ENCODE assay signal across 8 mouse cellular contexts in the genomic region with DNA sequence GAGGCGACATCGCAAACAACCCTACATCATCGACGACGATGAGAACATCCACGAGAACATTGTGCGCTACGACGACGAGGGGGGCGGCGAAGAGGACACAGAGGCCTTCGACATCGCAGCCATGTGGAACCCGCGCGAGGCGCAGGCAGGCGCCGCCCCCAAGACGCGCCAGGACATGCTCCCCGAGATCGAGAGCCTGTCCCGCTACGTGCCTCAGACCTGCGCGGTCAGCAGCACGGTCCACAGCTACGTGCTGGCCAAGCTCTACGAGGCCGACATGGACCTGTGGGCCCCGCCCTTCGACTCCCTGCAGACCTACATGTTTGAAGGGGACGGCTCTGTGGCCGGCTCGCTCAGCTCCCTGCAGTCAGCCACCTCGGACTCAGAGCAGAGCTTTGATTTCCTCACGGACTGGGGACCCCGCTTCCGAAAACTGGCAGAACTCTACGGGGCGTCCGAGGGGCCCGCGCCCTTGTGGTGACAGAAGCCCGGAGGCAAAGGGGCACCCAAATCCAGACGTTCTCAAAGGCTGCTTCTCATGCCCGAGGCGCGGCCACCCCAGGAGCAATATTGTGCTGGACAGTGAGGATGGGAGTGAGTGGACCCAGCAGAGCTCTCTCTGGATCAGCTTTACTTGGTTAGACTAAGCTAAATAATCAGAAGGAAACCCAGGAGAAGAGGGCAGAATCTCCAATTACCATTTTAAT.
DNase-seq lines count a peak whose midpoint lies in the region; ATAC-seq and TF ChIP-seq lines count a peak whose summit lies in the region.

No protein-coding gene starts in this region.

- H3K4me1 ChIP-seq in forebrain, embryonic 11.5 days (replicated peaks; ENCODE audit: control insufficient read depth, insufficient read depth, low read length) = 0 out of 2 replicates have a peak, but pooled peaks cover 2% of the 10 kb centered on the region
- no peaks in the 10 kb centered on the region for H3K4me1 ChIP-seq in hindbrain, postnatal 0 days (ENCODE audit: insufficient read depth, low read length)
- H3K4me1 ChIP-seq in liver, embryonic 13.5 days (replicated peaks) = no peaks in the 10 kb centered on the region; the same call in 1 of the 2 replicates

- peak; percentile 88 for ATAC-seq in forebrain, embryonic 11.5 days (replicated peaks; ENCODE audit: low FRiP score)
- ATAC-seq in hindbrain, postnatal 0 days = peak; percentile 78
- ATAC-seq in liver, embryonic 13.5 days (ENCODE audit: low read depth) = no peak

- no peak for TF ChIP-seq CTCF in hindbrain, postnatal 0 days (IDR thresholded peaks at IDR 0.05; ENCODE audit: low read depth)

- H3K4me2 ChIP-seq in forebrain, embryonic 11.5 days (ENCODE audit: low read depth, low read length, severe bottlenecking) = peak overlapping the region; percentile 73
- H3K4me2 ChIP-seq in hindbrain, postnatal 0 days (ENCODE audit: low read depth, low read length) = peak overlapping the region; percentile 59
- H3K4me2 ChIP-seq in liver, embryonic 13.5 days = peak overlapping the region; percentile 56

- H3K36me3 ChIP-seq in forebrain, embryonic 11.5 days (ENCODE audit: control insufficient read depth, insufficient read depth, low read length) = no peaks in the 10 kb centered on the region
- H3K36me3 ChIP-seq in hindbrain, postnatal 0 days (ENCODE audit: insufficient read depth, low read length) = no peaks in the 10 kb centered on the region
- no peaks in the 10 kb centered on the region for H3K36me3 ChIP-seq in liver, embryonic 13.5 days

- peak overlapping the region; percentile 57 for H3K9ac ChIP-seq in forebrain, embryonic 11.5 days (ENCODE audit: low read length)
- peak overlapping the region; percentile 44 for H3K9ac ChIP-seq in hindbrain, postnatal 0 days (replicated peaks; ENCODE audit: low read length)
- H3K9ac ChIP-seq in liver, embryonic 13.5 days = no peak overlapping the region

- no peaks in the 10 kb centered on the region for H3K27me3 ChIP-seq in forebrain, embryonic 11.5 days (ENCODE audit: control insufficient read depth, insufficient read depth, low read length)
- no peaks in the 10 kb centered on the region for H3K27me3 ChIP-seq in hindbrain, postnatal 0 days (ENCODE audit: insufficient read depth, low read length)
- H3K27me3 ChIP-seq in liver, embryonic 13.5 days = 0 out of 2 replicates have a peak, but pooled peaks cover 7% of the 10 kb centered on the region

- peak; percentile 18 for DNase-seq in urinary bladder, postnatal 14 days (ENCODE audit: low spot score)
- no peak for DNase-seq in urinary bladder, postnatal 10 days (ENCODE audit: low spot score)
- peak; percentile 70 for DNase-seq in forebrain, embryonic 11.5 days (ENCODE audit: low spot score)
- peak; percentile 30 for DNase-seq in hindbrain, postnatal 0 days (ENCODE audit: low spot score)
- no peak for DNase-seq in liver, embryonic 13.5 days
- DNase-seq in ovary, postnatal 10 days (ENCODE audit: low spot score) = peak; percentile 3
- DNase-seq in natural killer cell, adult 2 months (ENCODE audit: low spot score in 2 of 2) = no peak
- no peak for DNase-seq in layer of hippocampus, postnatal 10 days (ENCODE audit: low spot score in 2 of 2)

- WGBS in forebrain, embryonic 11.5 days = 19% methylated on average over 51 of the region's 51 CpGs
- 10% methylated on average over 51 of the region's 51 CpGs for WGBS in hindbrain, postnatal 0 days
- WGBS in liver, embryonic 13.5 days (ENCODE audit: insufficient replicate concordance) = 12% methylated on average over 51 of the region's 51 CpGs

- peak overlapping the region; percentile 37 for H3K4me3 ChIP-seq in forebrain, embryonic 11.5 days (ENCODE audit: low read depth, low read length)
- peak overlapping the region; percentile 32 for H3K4me3 ChIP-seq in hindbrain, postnatal 0 days (ENCODE audit: low read length)
- peak overlapping the region; percentile 35 for H3K4me3 ChIP-seq in liver, embryonic 13.5 days (replicated peaks)

- H3K9me3 ChIP-seq in forebrain, embryonic 11.5 days (ENCODE audit: control insufficient read depth, low read length) = no peaks in the 10 kb centered on the region
- H3K9me3 ChIP-seq in hindbrain, postnatal 0 days (ENCODE audit: low read length) = no peaks in the 10 kb centered on the region
- no peaks in the 10 kb centered on the region for H3K9me3 ChIP-seq in liver, embryonic 13.5 days (replicated peaks)

- H3K27ac ChIP-seq in forebrain, embryonic 11.5 days (ENCODE audit: low read depth, low read length) = no peak overlapping the region
- H3K27ac ChIP-seq in hindbrain, postnatal 0 days = no peak overlapping the region
- no peak overlapping the region for H3K27ac ChIP-seq in liver, embryonic 13.5 days

Comparison
In these comparisons a context has a peak if more than half of its experiments do, and no peak if none do; other contexts are left out.
1. DNase-seq: peak in urinary bladder, postnatal 14 days (single experiment), forebrain, embryonic 11.5 days (single experiment), hindbrain, postnatal 0 days (single experiment) and ovary, postnatal 10 days (single experiment); none in urinary bladder, postnatal 10 days (single experiment), liver, embryonic 13.5 days (single experiment), natural killer cell, adult 2 months (0 of 2) and layer of hippocampus, postnatal 10 days (0 of 2).
2. Peak in every context shown above with its lines, with median percentiles within 50 percentile points of each other: H3K4me2 ChIP-seq and H3K4me3 ChIP-seq.